Mouse (Mus musculus): Measurements from ENCODE around the gene Atrn.

DNA sequence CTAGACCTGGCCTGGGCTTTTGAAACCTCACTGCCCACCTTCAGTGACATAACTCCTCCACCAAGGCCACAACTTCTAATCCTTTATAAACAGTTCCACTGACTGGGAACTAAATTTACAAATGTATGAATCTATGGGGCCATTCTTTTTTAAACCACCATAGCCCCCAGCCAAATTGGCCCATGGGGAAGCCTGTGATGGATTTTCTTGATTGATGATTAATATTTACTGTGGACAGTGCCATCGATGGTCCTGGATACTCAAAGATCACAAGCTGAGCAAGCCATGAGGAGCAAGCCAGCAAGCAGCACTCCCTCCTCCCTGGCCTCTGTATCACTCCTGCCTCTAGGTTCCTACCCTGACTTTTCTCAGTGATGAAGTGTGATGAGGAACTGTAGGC lies 11.4 kb downstream of the Atrn start:
- no peak for TF ChIP-seq GABPA (IDR thresholded peaks at IDR 0.05; ENCODE audit: insufficient replicate concordance, low read depth, low read length)
- no peak for TF ChIP-seq MAZ (IDR thresholded peaks at IDR 0.05; ENCODE audit: low read depth, low read length)
- TF ChIP-seq POLR2A (IDR thresholded peaks at IDR 0.05; ENCODE audit: low read depth, low read length): no peak
- no peak for TF ChIP-seq EP300 (IDR thresholded peaks at IDR 0.05; ENCODE audit: low read length)
- no peak for TF ChIP-seq CTCF (conservative IDR thresholded peaks at IDR 0.05 in 1 of 2, IDR thresholded peaks at IDR 0.05 in 1 of 2; ENCODE audit: low read depth in 2 of 2, low read length in 2 of 2)
- no peak for TF ChIP-seq USF1 (IDR thresholded peaks at IDR 0.05; ENCODE audit: low read depth, low read length)
- TF ChIP-seq E2F4 (IDR thresholded peaks at IDR 0.05; ENCODE audit: insufficient replicate concordance, low read depth, low read length): no peak
- TF ChIP-seq CHD2 (IDR thresholded peaks at IDR 0.05; ENCODE audit: low read length): no peak
- TF ChIP-seq ZKSCAN1 (IDR thresholded peaks at IDR 0.05; ENCODE audit: borderline replicate concordance, low read depth, low read length): no peak
- TF ChIP-seq NELFE (IDR thresholded peaks at IDR 0.05; ENCODE audit: low read depth, low read length): no peak
- no peak for TF ChIP-seq TBP (conservative IDR thresholded peaks at IDR 0.05; ENCODE audit: low read depth, low read length)
- TF ChIP-seq KAT2A (IDR thresholded peaks at IDR 0.05; ENCODE audit: insufficient replicate concordance, low read length): no peak
- no peak for TF ChIP-seq MAX (IDR thresholded peaks at IDR 0.05; ENCODE audit: low read length)
- no peak for TF ChIP-seq POLR2AphosphoS2 (IDR thresholded peaks at IDR 0.05; ENCODE audit: low read depth, low read length)

All from CH12.LX (cell line).